Mouse (Mus musculus): ENCODE data around the gene Rbm38. TPM values are rescaled to one million over a fixed set of nuclear protein-coding genes. Genes with fewer than 3 reads are reported as not detected.
A peak's percentile ranks its signal among the peaks of the same experiment; 100 is the strongest.

The Rbm38 gene
- 204 and 219 TPM in 2 replicates for polyA plus RNA-seq (2011; ENCODE audit: insufficient read depth, insufficient read length, low replicate concordance, missing spikeins)

GRCm38 (mm10) chr2:173020430-173020829 is at the start of gene Rbm38:
Gene Rbm38, plus strand, starts transcription at chr2:173020498.
- TF ChIP-seq POLR2A (IDR thresholded peaks at IDR 0.05; ENCODE audit: borderline replicate concordance, control insufficient read depth, low read depth, low read length) (no peak), CTCF (IDR thresholded peaks at IDR 0.05; ENCODE audit: control insufficient read depth, insufficient read depth, low read length) (no peak)
- Histone ChIP-seq H3K27ac (ENCODE audit: control insufficient read depth, insufficient read depth, low read depth, low read length, poor library complexity) (peak within 1 kb of the TSS; percentile 28), H3K4me1 (ENCODE audit: control insufficient read depth, insufficient read depth, low read length) (peaks cover 19% of the 10 kb centered on the region), H3K4me3 (replicated peaks; ENCODE audit: control insufficient read depth, low read depth, low read length) (peak within 1 kb of the TSS; percentile 59)
- WGBS = 56% methylated on average over 11 of the region's 11 CpGs

GRCm38 (mm10) chr2:172971865-172972264 is 48.4 kb upstream of the Rbm38 start:
- TF ChIP-seq CTCF (IDR thresholded peaks at IDR 0.05; ENCODE audit: control insufficient read depth, insufficient read depth, low read length) (no peak), POLR2A (IDR thresholded peaks at IDR 0.05; ENCODE audit: borderline replicate concordance, control insufficient read depth, low read depth, low read length) (no peak)
- Histone ChIP-seq H3K4me3 (replicated peaks; ENCODE audit: control insufficient read depth, low read depth, low read length) (no peak overlapping the region), H3K4me1 (ENCODE audit: control insufficient read depth, insufficient read depth, low read length) (no peaks in the 10 kb centered on the region; the same call in 1 of the 2 replicates), H3K27ac (ENCODE audit: control insufficient read depth, insufficient read depth, low read depth, low read length, poor library complexity) (no peak overlapping the region)
- 89% methylated on average over 2 of the region's 2 CpGs for WGBS

GRCm38 (mm10) chr2:172973806-172974565 is 46.3 kb upstream of the Rbm38 start:
- H3K4me1 ChIP-seq (ENCODE audit: control insufficient read depth, insufficient read depth, low read length) = peaks cover 1% of the 10 kb centered on the region; the same call in 1 of the 2 replicates
- H3K27ac ChIP-seq (ENCODE audit: control insufficient read depth, insufficient read depth, low read depth, low read length, poor library complexity) = no peak overlapping the region
- 66% methylated on average over 7 of the region's 7 CpGs for WGBS
- no peak overlapping the region for H3K4me3 ChIP-seq (replicated peaks; ENCODE audit: control insufficient read depth, low read depth, low read length)
- TF ChIP-seq POLR2A (IDR thresholded peaks at IDR 0.05; ENCODE audit: borderline replicate concordance, control insufficient read depth, low read depth, low read length) (no peak), CTCF (IDR thresholded peaks at IDR 0.05; ENCODE audit: control insufficient read depth, insufficient read depth, low read length) (no peak)

- WGBS = 85% methylated on average over 7 of the region's 7 CpGs
- TF ChIP-seq POLR2A (IDR thresholded peaks at IDR 0.05; ENCODE audit: borderline replicate concordance, control insufficient read depth, low read depth, low read length) (no peak), CTCF (IDR thresholded peaks at IDR 0.05; ENCODE audit: control insufficient read depth, insufficient read depth, low read length) (no peak)
- peaks cover 1% of the 10 kb centered on the region; the same call in 1 of the 2 replicates for H3K4me1 ChIP-seq (ENCODE audit: control insufficient read depth, insufficient read depth, low read length)
- no peak overlapping the region for H3K27ac ChIP-seq (ENCODE audit: control insufficient read depth, insufficient read depth, low read depth, low read length, poor library complexity)
- H3K4me3 ChIP-seq (replicated peaks; ENCODE audit: control insufficient read depth, low read depth, low read length) = no peak overlapping the region
Observed at GRCm38 (mm10) chr2:172974701-172975100, 45.6 kb upstream of the Rbm38 start.

- Histone ChIP-seq H3K4me3 (replicated peaks; ENCODE audit: control insufficient read depth, low read depth, low read length) (no peak overlapping the region), H3K4me1 (ENCODE audit: control insufficient read depth, insufficient read depth, low read length) (peaks cover 1% of the 10 kb centered on the region; the same call in 1 of the 2 replicates), H3K27ac (ENCODE audit: control insufficient read depth, insufficient read depth, low read depth, low read length, poor library complexity) (no peak overlapping the region)
- TF ChIP-seq CTCF (IDR thresholded peaks at IDR 0.05; ENCODE audit: control insufficient read depth, insufficient read depth, low read length) = no peak
- no peak for TF ChIP-seq POLR2A (IDR thresholded peaks at IDR 0.05; ENCODE audit: borderline replicate concordance, control insufficient read depth, low read depth, low read length)
- 78% methylated on average over 6 of the region's 6 CpGs for WGBS
Observed at GRCm38 (mm10) chr2:172975159-172975558, 45.1 kb upstream of the Rbm38 start.

- Histone ChIP-seq H3K4me3 (replicated peaks; ENCODE audit: control insufficient read depth, low read depth, low read length) (no peak overlapping the region), H3K4me1 (ENCODE audit: control insufficient read depth, insufficient read depth, low read length) (peaks cover 1% of the 10 kb centered on the region; the same call in 1 of the 2 replicates), H3K27ac (ENCODE audit: control insufficient read depth, insufficient read depth, low read depth, low read length, poor library complexity) (peak overlapping the region; percentile 68)
- TF ChIP-seq CTCF (IDR thresholded peaks at IDR 0.05; ENCODE audit: control insufficient read depth, insufficient read depth, low read length) (peak; percentile 17; the same call in 1 of the 2 replicates), POLR2A (IDR thresholded peaks at IDR 0.05; ENCODE audit: borderline replicate concordance, control insufficient read depth, low read depth, low read length) (no peak)
- WGBS = 7% methylated on average over 7 of the region's 7 CpGs
Observed at GRCm38 (mm10) chr2:172976661-172977238, 43.5 kb upstream of the Rbm38 start.

- peak within 1 kb of the TSS; percentile 26 for H3K4me3 ChIP-seq (replicated peaks; ENCODE audit: control insufficient read depth, low read depth, low read length)
- WGBS = 13% methylated on average over 14 of the region's 14 CpGs
- H3K27ac ChIP-seq (ENCODE audit: control insufficient read depth, insufficient read depth, low read depth, low read length, poor library complexity) = peak within 1 kb of the TSS; percentile 68
- TF ChIP-seq POLR2A (IDR thresholded peaks at IDR 0.05; ENCODE audit: borderline replicate concordance, control insufficient read depth, low read depth, low read length) (no peak; the same call in 1 of the 2 replicates), CTCF (IDR thresholded peaks at IDR 0.05; ENCODE audit: control insufficient read depth, insufficient read depth, low read length) (no peak)
- H3K4me1 ChIP-seq (ENCODE audit: control insufficient read depth, insufficient read depth, low read length) = peaks cover 1% of the 10 kb centered on the region; the same call in 1 of the 2 replicates
Observed at GRCm38 (mm10) chr2:172977409-172978130, 42.7 kb upstream of the Rbm38 start, which contains the start of gene Spo11. Gene Spo11, plus strand, starts transcription at chr2:172977700.

Data from bone marrow, adult 2 months (tissue).